Mouse (Mus musculus) c-Kit-positive CD71-positive TER-119-positive erythroid progenitor cells, embryonic 14.5 days (primary cell): Measurements from ENCODE around the gene Mpp3.
A peak's percentile ranks its signal among the peaks of the same experiment; 100 is the strongest.
"Not testable (repeated sequence)": the region's sequence is repeated elsewhere in the genome, so short reads cannot be mapped to it uniquely, and the experiment has no call there.

Experiments
- DNase-seq: peaks from one replicate; pipeline ENCODE4 v3.0.0-alpha.2; 2013; ENCODE audit warnings: low spot score

Mpp3 gene

DNA sequence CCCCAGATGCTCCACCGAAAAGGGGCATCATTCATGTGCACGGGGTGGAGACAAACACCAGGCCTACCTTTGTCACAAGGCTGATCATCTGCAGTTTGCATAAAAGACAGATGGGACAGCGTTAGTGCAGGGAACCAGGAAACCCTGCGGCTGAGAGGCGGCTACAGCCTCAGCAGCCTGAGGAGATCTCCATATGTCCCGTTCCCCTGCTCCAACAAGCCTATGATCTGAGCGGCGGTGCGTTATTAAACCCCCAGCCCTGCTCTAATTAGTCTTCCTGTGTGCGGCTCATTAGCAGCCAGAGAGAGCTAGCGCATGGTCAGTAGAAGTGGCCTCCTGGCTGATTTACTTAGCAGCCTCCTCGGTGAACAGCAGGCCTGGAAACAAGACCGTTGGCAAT lies 18.1 kb downstream of the Mpp3 start:
- DNase-seq: no peak

DNA sequence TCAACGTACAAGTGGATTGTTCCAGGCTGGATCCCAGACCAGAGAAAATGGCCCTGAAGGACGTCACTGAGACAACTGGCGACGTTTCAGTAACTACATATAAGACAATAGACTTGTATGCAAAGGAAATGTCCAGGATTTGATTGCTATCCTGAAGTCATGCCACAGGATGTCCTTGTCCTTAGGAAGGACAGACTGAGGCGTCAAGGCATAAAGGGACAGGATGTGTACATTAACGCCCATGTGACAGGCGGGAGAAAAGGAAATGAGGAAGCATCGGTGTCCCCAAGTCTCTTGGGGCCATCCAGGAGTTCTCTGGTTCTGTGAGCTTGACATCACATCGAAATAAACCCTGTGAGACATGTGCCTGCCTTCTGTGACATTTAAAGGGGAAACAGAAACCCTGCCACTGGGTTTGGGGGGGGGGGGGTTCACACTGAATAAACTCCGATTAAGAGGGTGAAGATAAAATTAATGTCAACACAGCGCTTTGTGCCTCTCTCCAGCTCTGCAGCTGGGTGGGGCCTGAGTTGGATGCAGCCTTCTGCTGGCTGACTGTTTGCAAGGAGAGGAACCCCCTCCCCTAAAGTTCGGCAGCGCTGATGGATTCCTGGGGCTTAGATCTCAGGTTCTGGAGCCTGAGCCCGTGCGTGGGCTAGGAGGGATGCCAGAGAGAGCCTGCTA lies 19.2 kb downstream of the Mpp3 start:
- no peak for DNase-seq

DNA sequence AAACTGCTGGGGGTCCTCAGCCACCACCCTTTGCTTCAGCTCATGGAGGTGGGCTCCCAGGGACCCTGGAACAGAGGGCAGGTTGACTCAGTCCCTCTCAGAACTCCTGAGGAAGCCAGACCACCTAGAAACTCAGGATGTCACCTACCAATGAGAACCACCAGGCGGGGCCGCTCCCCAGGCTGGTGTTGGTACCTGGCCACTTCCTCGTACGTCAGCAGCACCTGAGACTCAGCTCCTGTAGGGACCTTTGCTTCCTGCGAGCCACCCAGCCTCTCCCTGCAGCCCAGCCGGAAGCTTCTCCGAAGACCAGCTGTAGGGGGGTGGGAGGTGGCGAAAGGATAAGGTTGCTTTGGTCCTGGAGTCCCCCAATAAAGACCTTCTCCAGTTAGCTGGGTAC lies 19.9 kb downstream of the Mpp3 start:
- no peak for DNase-seq

GRCm38 (mm10) chr11:102006688-102007087 lies 21.6 kb downstream of the Mpp3 start:
- no peak for DNase-seq

GRCm38 (mm10) chr11:102006271-102006670 lies 22.0 kb downstream of the Mpp3 start:
- DNase-seq: no peak

DNA sequence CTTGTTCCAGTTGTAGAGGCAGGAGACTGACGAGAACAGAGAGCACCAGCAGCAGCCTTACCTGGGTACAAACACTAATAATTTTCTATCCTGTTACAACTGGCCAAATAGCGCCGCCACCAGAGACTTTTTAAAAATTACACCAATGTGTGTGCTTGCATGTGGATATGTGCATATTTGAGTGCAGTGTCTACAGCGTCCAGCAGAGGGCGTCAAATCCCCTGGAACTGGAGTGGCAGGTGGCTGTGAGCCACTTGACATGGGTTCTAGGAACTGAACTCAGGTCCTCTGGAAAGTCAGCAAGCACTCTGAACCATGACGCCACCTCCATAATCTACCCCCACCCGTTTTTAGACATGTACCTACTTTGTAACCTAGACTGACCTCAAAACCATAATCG lies 24.0 kb downstream of the Mpp3 start:
- no peak for DNase-seq

- no peak for DNase-seq
Measured at GRCm38 (mm10) chr11:101999466-101999865, 28.8 kb downstream of the Mpp3 start.

DNA sequence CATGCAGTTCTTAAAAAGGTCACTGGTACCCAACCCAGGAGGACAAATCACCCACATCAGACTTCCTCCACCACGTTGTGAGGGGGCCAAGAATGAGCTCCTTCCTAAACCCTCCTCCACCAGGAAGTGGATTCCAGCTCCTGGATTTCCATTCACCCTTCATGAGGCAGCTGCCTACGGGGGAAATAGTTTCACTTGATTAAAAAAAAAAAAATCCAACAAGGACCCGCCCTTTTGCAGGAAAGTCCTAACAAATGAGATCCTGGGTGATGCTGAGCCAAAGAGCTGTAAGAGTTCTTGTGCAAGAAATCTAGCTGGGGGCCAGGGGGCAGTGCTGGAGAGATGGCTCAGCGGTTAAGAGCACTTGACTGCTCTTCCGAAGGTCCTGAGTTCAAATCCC lies 30.0 kb downstream of the Mpp3 start:
- no peak for DNase-seq

- DNase-seq: no peak
Measured at GRCm38 (mm10) chr11:101995938-101996337, 32.3 kb downstream of the Mpp3 start.

DNA sequence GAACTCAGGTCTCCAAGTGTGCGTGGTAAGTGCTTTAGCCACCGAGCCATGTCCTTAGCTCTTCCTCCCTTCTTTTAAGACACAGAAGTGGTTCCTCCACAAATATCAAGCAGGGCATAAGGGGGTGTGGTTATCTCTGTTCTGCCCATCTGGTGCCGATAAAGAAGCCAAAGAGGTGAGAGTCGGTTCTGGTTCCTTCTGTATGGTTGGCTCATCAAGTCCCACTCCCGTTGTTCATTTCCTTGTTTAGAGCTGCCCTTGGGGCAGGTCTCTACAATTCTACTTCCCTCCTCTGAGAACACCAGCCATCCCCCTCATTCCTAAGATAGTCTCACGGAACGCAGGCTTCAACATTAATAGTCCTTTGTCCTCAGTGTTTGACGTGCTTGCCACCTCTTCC lies 34.2 kb downstream of the Mpp3 start:
- DNase-seq: peak; percentile 76

DNA sequence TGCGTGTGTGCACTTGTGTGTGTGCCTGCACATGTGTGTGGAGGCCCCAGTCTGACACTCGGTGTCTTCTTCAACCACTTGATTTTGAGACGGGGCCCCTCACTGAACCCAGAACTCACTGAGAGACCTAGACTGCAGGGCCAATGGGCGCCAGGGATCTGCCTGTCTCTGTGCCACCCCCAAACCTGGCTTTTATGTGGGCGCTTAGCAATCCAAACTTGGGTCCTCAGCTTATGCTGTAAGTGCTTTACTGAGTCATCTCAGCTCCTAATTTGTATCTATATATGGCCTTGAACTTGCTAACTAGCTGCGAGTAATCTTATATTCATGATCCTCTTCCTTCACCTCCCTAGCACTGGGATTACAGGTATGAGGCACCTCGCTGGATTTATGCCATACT lies 35.9 kb downstream of the Mpp3 start:
- DNase-seq: no peak

DNA sequence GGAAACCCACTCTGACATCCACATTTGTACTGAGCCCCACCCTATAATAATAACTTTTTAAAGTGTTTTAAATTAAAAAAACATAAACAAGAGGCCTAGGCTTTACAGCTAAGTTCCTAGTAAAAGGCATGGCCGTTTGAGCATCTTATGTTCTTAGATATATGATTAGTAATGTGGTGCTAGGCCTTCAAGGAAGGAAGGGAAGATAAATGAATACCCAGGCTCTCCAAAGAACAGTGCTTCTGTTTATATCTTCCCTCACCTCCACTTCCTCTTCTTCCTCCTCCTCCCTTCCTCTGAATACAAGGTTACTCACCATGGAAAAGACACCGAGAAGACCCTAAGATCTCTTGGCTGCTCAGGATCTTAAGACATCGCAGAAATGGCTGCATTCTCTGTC lies 36.4 kb downstream of the Mpp3 start:
- no peak for DNase-seq

DNA sequence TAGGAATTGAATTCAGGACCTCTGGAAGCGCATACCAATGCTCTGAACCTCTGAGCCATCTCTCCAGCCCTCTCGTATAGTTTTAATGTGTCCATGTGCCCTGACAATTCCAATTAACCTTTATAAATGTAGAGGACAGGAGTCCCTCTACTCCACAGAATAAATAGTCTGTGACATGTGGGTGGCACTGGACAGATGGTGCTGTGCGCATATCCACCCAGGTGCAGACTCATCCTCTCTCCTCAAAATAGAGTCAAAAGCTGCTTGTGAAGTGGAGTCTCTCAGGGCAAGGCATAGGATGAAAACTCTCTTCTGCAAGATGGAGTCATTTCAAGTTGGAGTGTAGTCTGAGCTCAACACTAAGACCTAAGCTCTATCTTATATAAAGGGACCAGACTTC lies 38.0 kb downstream of the Mpp3 start:
- no peak for DNase-seq

- DNase-seq: no peak
Measured at GRCm38 (mm10) chr11:101986913-101987312, 41.3 kb downstream of the Mpp3 start, which contains the start of gene Dusp3. Dusp3 (minus strand) TSS chr11:101987013.

DNA sequence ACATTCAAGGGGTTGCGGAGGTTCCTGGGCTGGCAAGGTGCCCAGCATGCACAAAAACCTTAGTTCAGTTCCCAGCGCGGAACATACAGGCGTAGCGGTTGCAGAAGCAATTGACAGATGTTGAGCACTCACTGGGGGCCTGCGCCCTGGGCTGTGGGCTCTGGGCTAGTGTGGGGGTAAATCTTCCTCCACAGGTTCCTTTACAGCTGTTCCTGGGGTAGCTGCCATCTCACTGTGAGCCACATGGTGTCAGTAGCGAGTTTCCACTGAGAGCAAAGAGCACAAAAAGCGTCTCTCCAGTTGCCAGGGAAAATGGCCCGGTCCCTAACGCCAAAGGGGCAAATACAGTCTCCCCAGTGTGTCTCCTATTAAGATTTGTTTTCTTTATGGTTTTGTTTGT lies 42.3 kb downstream of the Mpp3 start:
- peak; percentile 66 for DNase-seq

GRCm38 (mm10) chr11:101985450-101985849 lies 42.8 kb downstream of the Mpp3 start:
- not testable (repeated sequence) for DNase-seq

GRCm38 (mm10) chr11:101984054-101985025 lies 43.9 kb downstream of the Mpp3 start, which contains the start of gene Cfap97d1:
Cfap97d1 (plus strand) TSS chr11:101984279.
- peak; percentile 65 for DNase-seq

DNA sequence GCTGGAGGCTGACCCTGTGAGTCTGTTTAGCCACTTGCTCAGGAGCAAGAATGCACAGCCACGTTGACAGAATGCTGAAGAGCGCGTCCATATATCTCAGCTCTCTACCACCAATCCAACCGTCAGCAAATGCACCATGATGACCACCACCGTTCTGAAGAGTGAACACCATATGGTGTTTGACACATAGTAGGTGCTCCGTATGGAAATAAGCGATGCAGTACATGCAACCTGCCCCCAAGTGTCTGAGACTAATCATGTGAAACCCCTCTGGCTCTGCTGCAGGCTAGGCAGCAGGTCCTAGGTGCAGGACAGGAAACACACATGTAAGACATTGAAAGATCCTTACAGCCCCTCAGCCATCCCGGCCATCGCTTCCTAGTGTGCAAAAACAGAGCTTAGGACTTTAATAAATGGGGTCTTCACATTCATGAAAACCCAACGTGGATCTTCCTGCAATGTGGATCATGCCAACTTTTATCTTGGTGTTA lies 44.8 kb downstream of the Mpp3 start:
- no peak for DNase-seq

DNA sequence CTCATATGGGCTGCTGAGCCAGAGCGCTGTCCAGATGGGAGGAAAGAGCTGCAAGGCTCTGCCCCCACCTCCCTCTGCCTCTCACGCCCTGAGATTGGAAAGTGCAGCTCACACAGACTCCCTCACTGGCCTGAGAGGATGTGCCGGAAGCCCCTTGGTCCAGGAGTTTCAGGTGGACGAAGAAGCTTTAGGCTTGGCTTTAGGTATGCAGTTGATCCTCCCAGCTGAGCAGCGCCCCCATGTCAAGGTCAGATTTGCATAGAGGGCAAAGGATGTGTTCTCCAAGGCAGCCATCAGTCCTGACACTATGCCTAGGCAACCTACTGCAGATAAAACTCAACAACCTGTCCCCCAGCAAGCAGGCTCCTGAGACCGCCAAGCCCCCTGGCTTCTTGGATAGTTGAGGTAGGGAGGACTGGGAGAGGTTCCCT lies 45.3 kb downstream of the Mpp3 start:
- no peak for DNase-seq

DNA sequence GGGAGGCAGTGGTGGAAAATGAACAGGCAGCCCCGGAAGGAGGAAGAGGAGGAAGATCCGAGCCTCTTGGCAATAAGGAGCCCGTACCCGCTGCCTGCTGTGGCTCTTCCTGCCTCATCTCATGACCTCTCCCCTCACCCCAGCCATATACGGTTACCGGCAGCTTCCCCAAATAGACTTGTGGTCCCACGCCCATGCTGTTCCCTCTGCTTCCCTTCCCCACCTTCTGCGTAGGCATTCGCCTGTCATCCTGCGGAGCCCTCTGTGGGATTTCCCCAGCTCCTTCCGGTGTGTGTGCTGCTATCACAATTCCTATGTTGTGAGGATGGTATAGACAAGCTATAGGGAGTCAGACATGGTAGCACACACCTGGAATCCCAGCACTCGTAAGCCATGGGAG lies 46.4 kb downstream of the Mpp3 start:
- DNase-seq: no peak

GRCm38 (mm10) chr11:101980603-101981157 lies 47.6 kb downstream of the Mpp3 start:
- DNase-seq: no peak

- no peak for DNase-seq
Measured at GRCm38 (mm10) chr11:101979140-101979539, 49.1 kb downstream of the Mpp3 start.

GRCm38 (mm10) chr11:101976949-101977348 lies 51.3 kb downstream of the Mpp3 start:
- no peak for DNase-seq
